Mouse (Mus musculus) limb, embryonic 15.5 days (tissue): ENCODE measurements around the gene Scn3a. TPM values are rescaled to one million over a fixed set of nuclear protein-coding genes. Genes with fewer than 3 reads are reported as not detected.

Source experiments
- ATAC-seq: fragments of 200-750 bp; cut with Nextera tagmentation; 2 replicates; pipeline ENCODE4 v1.8.0; 2017; ENCODE audit warnings: low read depth, moderate TSS enrichment; ENCODE audit not compliant: insufficient number of reproducible peaks, low FRiP score, low TSS enrichment
- H3K27ac ChIP-seq: fragments of 300-500 bp; sonication (generic); 2 replicates; pipeline ENCODE4 v1.5.1; 2015; ENCODE audit warnings: moderate library complexity, mild to moderate bottlenecking, inconsistent platforms
- H3K27me3 ChIP-seq: fragments of 300-500 bp; sonication (generic); 2 replicates; pipeline ENCODE4 v1.6.1; 2015; ENCODE audit warnings: inconsistent platforms
- H3K36me3 ChIP-seq: fragments of 300-500 bp; sonication (generic); 2 replicates; pipeline ENCODE4 v1.6.1; 2015; ENCODE audit warnings: inconsistent platforms
- H3K4me1 ChIP-seq: fragments of 300-500 bp; sonication (generic); 2 replicates; pipeline ENCODE4 v1.6.1; 2015; ENCODE audit warnings: inconsistent platforms
- H3K4me2 ChIP-seq: fragments of 300-500 bp; sonication (generic); 2 replicates; pipeline ENCODE4 v1.6.1; 2015; ENCODE audit warnings: mild to moderate bottlenecking, inconsistent platforms
- H3K4me3 ChIP-seq: fragments of 300-500 bp; sonication (generic); 2 replicates; pipeline ENCODE4 v1.5.1; 2015; ENCODE audit warnings: mild to moderate bottlenecking, inconsistent platforms
- H3K9ac ChIP-seq: fragments of 300-500 bp; sonication (generic); 2 replicates; pipeline ENCODE4 v1.6.1; 2015; ENCODE audit warnings: inconsistent platforms
- H3K9me3 ChIP-seq: fragments of 300-500 bp; sonication (generic); 2 replicates; pipeline ENCODE4 v1.6.1; 2016; ENCODE audit warnings: inconsistent platforms
- WGBS: fragments of 180-500 bp; shearing (Covaris S2); methylation state at CpG from one replicate; pipeline ENCODE4 v1.1.7; 2015; 5-methylcytosine and 5-hydroxymethylcytosine counted together
- polyA plus RNA-seq: library from polyadenylated mRNA; unstranded; fragments of >200 nt; fragmentation: Nextera tagmentation; extraction: Ambion mirVana; gene quantifications from 2 replicates; pipeline ENCODE4 v1.2.1, GENCODE M21; 2015

Scn3a gene
- polyA plus RNA-seq, 1 experiment from 2014 or later, result 1.6 TPM

- H3K4me3 ChIP-seq, result no peak overlapping the region
- ATAC-seq, result no peak
- no peaks in the 10 kb centered on the region for H3K27me3 ChIP-seq
- no peak overlapping the region for H3K9ac ChIP-seq
- no peaks in the 10 kb centered on the region for H3K9me3 ChIP-seq
- 89% methylated on average over 3 of the region's 3 CpGs for WGBS
- H3K4me2 ChIP-seq, result no peak overlapping the region
- H3K36me3 ChIP-seq, result no peaks in the 10 kb centered on the region
- no peak overlapping the region for H3K27ac ChIP-seq
- H3K4me1 ChIP-seq, result no peaks in the 10 kb centered on the region
Measured at GRCm38 (mm10) chr2:65550564-65550963, 16.9 kb downstream of the Scn3a start.

GRCm38 (mm10) chr2:65548665-65549064, 18.8 kb downstream of the Scn3a start:
- no peak overlapping the region for H3K4me3 ChIP-seq
- H3K27ac ChIP-seq, result no peak overlapping the region
- ATAC-seq, result no peak
- no peaks in the 10 kb centered on the region for H3K4me1 ChIP-seq
- no peaks in the 10 kb centered on the region for H3K9me3 ChIP-seq
- H3K4me2 ChIP-seq, result no peak overlapping the region
- no peaks in the 10 kb centered on the region for H3K36me3 ChIP-seq
- no peaks in the 10 kb centered on the region for H3K27me3 ChIP-seq
- H3K9ac ChIP-seq, result no peak overlapping the region
- 84% methylated on average over 6 of the region's 6 CpGs for WGBS

DNA sequence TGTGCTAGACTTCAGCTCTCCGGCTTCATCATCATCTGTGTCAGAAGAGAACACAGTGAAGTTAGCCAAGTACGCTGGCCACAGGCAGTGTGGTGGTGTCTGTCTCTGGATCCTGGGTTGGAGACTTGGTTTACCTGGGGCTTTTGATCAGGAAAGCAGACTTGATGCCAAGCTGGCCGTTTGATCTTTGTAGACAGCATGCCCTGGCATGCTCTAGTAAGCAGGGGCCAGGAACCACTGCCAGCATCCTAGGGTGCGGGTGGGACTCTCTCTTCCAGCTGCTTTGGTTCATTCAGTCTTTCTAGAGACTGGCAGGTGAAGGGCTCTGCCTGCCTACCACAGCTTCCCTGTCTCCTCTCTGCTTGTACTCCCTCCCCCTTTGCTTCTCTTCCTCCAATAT, 20.1 kb downstream of the Scn3a start:
- no peak overlapping the region for H3K4me3 ChIP-seq
- no peaks in the 10 kb centered on the region for H3K27me3 ChIP-seq
- WGBS, result 59% methylated on average over 4 of the region's 4 CpGs
- no peak overlapping the region for H3K4me2 ChIP-seq
- no peaks in the 10 kb centered on the region for H3K4me1 ChIP-seq
- H3K9me3 ChIP-seq, result no peaks in the 10 kb centered on the region
- H3K9ac ChIP-seq, result no peak overlapping the region
- no peak for ATAC-seq
- H3K27ac ChIP-seq, result no peak overlapping the region
- H3K36me3 ChIP-seq, result no peaks in the 10 kb centered on the region

DNA sequence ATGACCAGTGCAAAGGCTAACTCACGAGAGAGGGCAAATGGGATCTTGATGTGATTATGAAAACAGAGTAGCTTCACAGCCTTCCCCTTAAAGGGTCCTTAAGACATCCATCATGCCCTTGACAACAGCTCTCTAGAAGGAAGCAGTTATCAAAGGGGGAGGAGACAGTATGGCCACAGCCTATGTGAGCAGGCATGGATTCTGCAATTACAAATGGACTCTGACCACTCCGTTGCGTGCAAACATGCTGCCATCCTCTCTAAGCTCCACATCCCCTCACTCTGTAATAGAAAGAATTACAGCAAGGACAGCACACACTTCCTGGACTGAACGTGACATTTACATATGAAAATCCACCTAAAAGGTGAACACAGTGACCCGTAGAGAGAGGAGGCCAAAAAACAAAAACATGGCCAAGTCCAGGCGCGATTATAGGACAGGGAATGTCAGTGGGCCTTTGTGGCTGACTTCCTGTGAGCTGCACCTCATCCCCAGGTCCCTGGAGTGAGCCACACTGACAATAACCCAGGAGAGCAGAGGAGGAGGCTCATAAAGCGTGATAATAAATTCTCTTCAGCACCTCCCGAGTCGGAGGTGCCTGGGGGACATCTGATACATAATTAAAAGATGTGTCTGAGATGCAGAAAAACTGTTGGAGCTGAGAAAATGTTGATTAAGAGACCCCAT, 24.4 kb downstream of the Scn3a start:
- Histone ChIP-seq H3K4me1 (no peaks in the 10 kb centered on the region), H3K9me3 (no peaks in the 10 kb centered on the region), H3K4me2 (no peak overlapping the region), H3K4me3 (no peak overlapping the region), H3K27ac (no peak overlapping the region), H3K27me3 (no peaks in the 10 kb centered on the region), H3K9ac (no peak overlapping the region), H3K36me3 (no peaks in the 10 kb centered on the region)
- no peak for ATAC-seq
- 61% methylated on average over 10 of the region's 10 CpGs for WGBS

DNA sequence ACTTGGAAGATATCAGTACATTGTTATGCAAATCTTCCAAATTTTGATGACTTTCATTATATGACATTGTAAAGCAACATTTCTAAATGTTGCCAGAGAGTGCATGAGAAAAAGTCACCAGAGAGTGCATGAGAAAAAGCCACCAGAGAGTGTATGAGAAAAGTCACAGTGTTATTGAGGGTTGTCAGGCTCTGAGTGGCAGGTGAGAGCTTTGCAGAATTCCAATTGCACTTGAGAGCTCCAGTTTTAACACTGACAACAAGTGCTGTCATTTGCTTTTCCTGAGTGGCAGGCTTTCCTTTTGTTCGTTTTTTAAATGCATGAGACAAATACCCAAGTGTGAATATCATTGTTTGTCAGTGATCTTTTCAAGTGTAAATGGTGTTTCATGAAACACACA, 25.6 kb downstream of the Scn3a start:
- Histone ChIP-seq H3K4me3 (no peak overlapping the region), H3K9me3 (no peaks in the 10 kb centered on the region), H3K4me1 (no peaks in the 10 kb centered on the region), H3K9ac (no peak overlapping the region), H3K27ac (no peak overlapping the region), H3K4me2 (no peak overlapping the region), H3K27me3 (no peaks in the 10 kb centered on the region), H3K36me3 (no peaks in the 10 kb centered on the region)
- no peak for ATAC-seq
- 68% methylated on average over 1 of the region's 1 CpGs for WGBS

DNA sequence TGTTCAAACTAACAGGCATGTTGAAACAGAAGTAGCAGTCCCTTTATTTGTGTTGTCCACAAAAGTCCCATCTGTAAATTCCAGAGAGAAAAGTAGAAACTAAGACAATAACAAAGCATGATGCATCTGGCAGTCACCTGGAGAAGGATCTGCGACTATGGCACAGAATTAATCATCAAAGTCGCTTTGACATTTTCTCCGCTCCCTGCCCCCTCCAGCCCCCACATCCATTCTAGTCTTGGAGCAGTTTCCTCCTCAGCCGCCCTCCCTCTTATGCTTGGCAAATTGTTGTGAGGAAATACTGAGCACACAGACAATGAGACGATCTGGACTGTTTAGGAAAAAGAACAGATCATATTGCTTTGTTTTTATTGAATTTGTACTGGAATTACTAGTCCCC, 29.0 kb downstream of the Scn3a start:
- no peak overlapping the region for H3K4me2 ChIP-seq
- 33% methylated on average over 5 of the region's 5 CpGs for WGBS
- ATAC-seq, result no peak

GRCm38 (mm10) chr2:65532127-65532854, 35.1 kb downstream of the Scn3a start:
- H3K9ac ChIP-seq, result no peak overlapping the region
- H3K27me3 ChIP-seq, result no peaks in the 10 kb centered on the region
- no peak overlapping the region for H3K4me2 ChIP-seq
- H3K4me3 ChIP-seq, result no peak overlapping the region
- no peak for ATAC-seq
- no peak overlapping the region for H3K27ac ChIP-seq
- no peaks in the 10 kb centered on the region for H3K36me3 ChIP-seq
- no peaks in the 10 kb centered on the region for H3K9me3 ChIP-seq
- 34% methylated on average over 10 of the region's 10 CpGs for WGBS
- no peaks in the 10 kb centered on the region for H3K4me1 ChIP-seq

More for the DNA sequence above, 29.0 kb downstream of the Scn3a start:
- Histone ChIP-seq H3K27ac (no peak overlapping the region), H3K27me3 (no peaks in the 10 kb centered on the region), H3K4me3 (no peak overlapping the region), H3K9me3 (no peaks in the 10 kb centered on the region), H3K36me3 (no peaks in the 10 kb centered on the region), H3K4me1 (no peaks in the 10 kb centered on the region), H3K9ac (no peak overlapping the region)

GRCm38 (mm10) chr2:65529148-65529547, 38.3 kb downstream of the Scn3a start:
- 37% methylated on average over 5 of the region's 5 CpGs for WGBS
- no peak for ATAC-seq
- no peak overlapping the region for H3K9ac ChIP-seq
- no peak overlapping the region for H3K4me2 ChIP-seq
- no peaks in the 10 kb centered on the region for H3K27me3 ChIP-seq
- no peaks in the 10 kb centered on the region for H3K4me1 ChIP-seq
- H3K4me3 ChIP-seq, result no peak overlapping the region
- H3K36me3 ChIP-seq, result no peaks in the 10 kb centered on the region
- H3K9me3 ChIP-seq, result no peaks in the 10 kb centered on the region
- H3K27ac ChIP-seq, result no peak overlapping the region

DNA sequence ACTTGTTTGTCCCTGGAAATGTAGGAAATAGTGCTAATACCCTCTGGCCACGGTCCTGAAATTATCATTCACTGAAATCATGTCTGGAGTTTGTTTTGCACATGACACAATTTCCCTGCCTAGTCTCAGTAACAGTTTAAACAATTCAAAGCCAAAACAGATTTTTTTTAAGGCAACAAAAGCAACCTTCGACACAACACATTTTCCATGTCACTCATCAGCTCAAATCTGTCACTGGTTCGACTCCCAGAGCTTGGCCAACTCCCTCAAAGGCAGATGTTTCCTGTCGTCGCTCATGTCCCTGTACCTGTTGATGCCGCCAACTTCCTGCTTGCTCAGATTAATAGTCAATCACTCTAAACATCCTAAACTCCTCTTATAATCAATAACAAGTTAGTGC, 50.7 kb downstream of the Scn3a start:
- ATAC-seq, result no peak
- no peaks in the 10 kb centered on the region for H3K4me1 ChIP-seq
- 67% methylated on average over 6 of the region's 6 CpGs for WGBS

GRCm38 (mm10) chr2:65508217-65508616, 59.2 kb downstream of the Scn3a start:
- no peaks in the 10 kb centered on the region for H3K9me3 ChIP-seq
- H3K27ac ChIP-seq, result no peak overlapping the region
- no peak overlapping the region for H3K4me2 ChIP-seq
- WGBS, result 77% methylated on average over 12 of the region's 12 CpGs
- no peaks in the 10 kb centered on the region for H3K27me3 ChIP-seq
- H3K9ac ChIP-seq, result no peak overlapping the region
- no peak overlapping the region for H3K4me3 ChIP-seq
- ATAC-seq, result no peak
- no peaks in the 10 kb centered on the region for H3K4me1 ChIP-seq
- H3K36me3 ChIP-seq, result no peaks in the 10 kb centered on the region

More for the DNA sequence above, 50.7 kb downstream of the Scn3a start:
- no peaks in the 10 kb centered on the region for H3K9me3 ChIP-seq
- H3K4me2 ChIP-seq, result no peak overlapping the region
- H3K27me3 ChIP-seq, result no peaks in the 10 kb centered on the region
- H3K4me3 ChIP-seq, result no peak overlapping the region
- H3K9ac ChIP-seq, result no peak overlapping the region
- no peaks in the 10 kb centered on the region for H3K36me3 ChIP-seq
- H3K27ac ChIP-seq, result no peak overlapping the region

DNA sequence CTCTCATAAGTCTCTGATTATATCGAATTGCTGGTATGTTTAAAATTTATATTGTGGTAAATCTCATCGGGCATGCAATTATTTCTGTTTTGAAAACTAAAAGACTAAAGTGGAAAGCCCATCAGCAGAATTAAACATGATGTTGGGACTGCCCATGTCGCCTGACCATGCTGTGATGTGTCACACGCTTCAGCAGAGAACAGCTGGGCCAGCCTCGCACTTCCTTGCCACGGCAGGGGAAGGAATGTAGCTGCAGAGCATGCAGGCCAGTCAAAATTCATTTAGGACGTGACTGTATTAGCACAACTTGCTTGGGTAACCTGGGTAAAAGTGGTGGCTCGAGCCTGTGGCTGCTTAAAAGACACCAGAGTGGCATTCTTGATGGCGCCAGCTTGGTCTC, 77.0 kb downstream of the Scn3a start:
- Histone ChIP-seq H3K9ac (no peak overlapping the region), H3K4me2 (no peak overlapping the region), H3K4me3 (no peak overlapping the region), H3K36me3 (no peaks in the 10 kb centered on the region), H3K27ac (no peak overlapping the region), H3K27me3 (no peaks in the 10 kb centered on the region), H3K9me3 (no peaks in the 10 kb centered on the region), H3K4me1 (no peaks in the 10 kb centered on the region)
- 69% methylated on average over 9 of the region's 9 CpGs for WGBS
- ATAC-seq, result no peak

GRCm38 (mm10) chr2:65483434-65483833, 84.0 kb downstream of the Scn3a start:
- no peaks in the 10 kb centered on the region for H3K27me3 ChIP-seq
- WGBS, result 32% methylated on average over 3 of the region's 3 CpGs
- no peak for ATAC-seq

More at GRCm38 (mm10) chr2:65483434-65483833, 84.0 kb downstream of the Scn3a start:
- H3K4me3 ChIP-seq, result no peak overlapping the region
- H3K9ac ChIP-seq, result no peak overlapping the region
- no peak overlapping the region for H3K4me2 ChIP-seq
- no peaks in the 10 kb centered on the region for H3K36me3 ChIP-seq
- no peak overlapping the region for H3K27ac ChIP-seq
- H3K9me3 ChIP-seq, result no peaks in the 10 kb centered on the region
- H3K4me1 ChIP-seq, result no peaks in the 10 kb centered on the region
